Mouse (Mus musculus): ENCODE data around the gene Gdap1l1.

The Gdap1l1 gene

GRCm38 (mm10) chr2:163463998-163464397 lies 25.7 kb downstream of the Gdap1l1 start:
- DNase-seq (ENCODE audit: low read depth, low spot score), result no peak
- Histone ChIP-seq H3K36me3 (ENCODE audit: control insufficient read depth, insufficient read depth, low read length, poor library complexity, severe bottlenecking) (no peaks in the 10 kb centered on the region), H3K27me3 (ENCODE audit: control insufficient read depth, insufficient read depth, low read length, poor library complexity, severe bottlenecking) (no peaks in the 10 kb centered on the region)

- DNase-seq (ENCODE audit: low read depth, low spot score), result no peak
- H3K36me3 ChIP-seq (ENCODE audit: control insufficient read depth, insufficient read depth, low read length, poor library complexity, severe bottlenecking), result 0 out of 2 replicates have a peak, but pooled peaks cover 3% of the 10 kb centered on the region
- no peaks in the 10 kb centered on the region for H3K27me3 ChIP-seq (ENCODE audit: control insufficient read depth, insufficient read depth, low read length, poor library complexity, severe bottlenecking)
These were observed 26.3 kb downstream of the Gdap1l1 start for GRCm38 (mm10) chr2:163464562-163464961.

- Histone ChIP-seq H3K27me3 (ENCODE audit: control insufficient read depth, insufficient read depth, low read length, poor library complexity, severe bottlenecking) (no peaks in the 10 kb centered on the region), H3K36me3 (ENCODE audit: control insufficient read depth, insufficient read depth, low read length, poor library complexity, severe bottlenecking) (0 out of 2 replicates have a peak, but pooled peaks cover 3% of the 10 kb centered on the region)
- no peak for DNase-seq (ENCODE audit: low read depth, low spot score)
These were observed 28.5 kb downstream of the Gdap1l1 start for GRCm38 (mm10) chr2:163466771-163467170.

GRCm38 (mm10) chr2:163467585-163467984 lies 29.3 kb downstream of the Gdap1l1 start:
- H3K27me3 ChIP-seq (ENCODE audit: control insufficient read depth, insufficient read depth, low read length, poor library complexity, severe bottlenecking), result no peaks in the 10 kb centered on the region
- no peak for DNase-seq (ENCODE audit: low read depth, low spot score)
- 0 out of 2 replicates have a peak, but pooled peaks cover 3% of the 10 kb centered on the region for H3K36me3 ChIP-seq (ENCODE audit: control insufficient read depth, insufficient read depth, low read length, poor library complexity, severe bottlenecking)

GRCm38 (mm10) chr2:163468866-163469265 lies 30.6 kb downstream of the Gdap1l1 start:
- no peak for DNase-seq (ENCODE audit: low read depth, low spot score)
- Histone ChIP-seq H3K27me3 (ENCODE audit: control insufficient read depth, insufficient read depth, low read length, poor library complexity, severe bottlenecking) (no peaks in the 10 kb centered on the region), H3K36me3 (ENCODE audit: control insufficient read depth, insufficient read depth, low read length, poor library complexity, severe bottlenecking) (0 out of 2 replicates have a peak, but pooled peaks cover 3% of the 10 kb centered on the region)

GRCm38 (mm10) chr2:163469711-163470110 lies 31.4 kb downstream of the Gdap1l1 start:
- Histone ChIP-seq H3K36me3 (ENCODE audit: control insufficient read depth, insufficient read depth, low read length, poor library complexity, severe bottlenecking) (0 out of 2 replicates have a peak, but pooled peaks cover 3% of the 10 kb centered on the region), H3K27me3 (ENCODE audit: control insufficient read depth, insufficient read depth, low read length, poor library complexity, severe bottlenecking) (no peaks in the 10 kb centered on the region)
- DNase-seq (ENCODE audit: low read depth, low spot score), result no peak

- no peak for DNase-seq (ENCODE audit: low read depth, low spot score)
- Histone ChIP-seq H3K36me3 (ENCODE audit: control insufficient read depth, insufficient read depth, low read length, poor library complexity, severe bottlenecking) (0 out of 2 replicates have a peak, but pooled peaks cover 3% of the 10 kb centered on the region), H3K27me3 (ENCODE audit: control insufficient read depth, insufficient read depth, low read length, poor library complexity, severe bottlenecking) (no peaks in the 10 kb centered on the region)
These were observed 32.9 kb downstream of the Gdap1l1 start for GRCm38 (mm10) chr2:163471136-163471535.

GRCm38 (mm10) chr2:163471710-163472465 lies 33.6 kb downstream of the Gdap1l1 start:
- DNase-seq (ENCODE audit: low read depth, low spot score), result no peak
- H3K36me3 ChIP-seq (ENCODE audit: control insufficient read depth, insufficient read depth, low read length, poor library complexity, severe bottlenecking), result 0 out of 2 replicates have a peak, but pooled peaks cover 3% of the 10 kb centered on the region
- no peaks in the 10 kb centered on the region for H3K27me3 ChIP-seq (ENCODE audit: control insufficient read depth, insufficient read depth, low read length, poor library complexity, severe bottlenecking)

GRCm38 (mm10) chr2:163472466-163472851 lies 34.2 kb downstream of the Gdap1l1 start, which contains the start of gene Fitm2:
Gene Fitm2, minus strand, starts transcription at chr2:163472629.
- DNase-seq (ENCODE audit: low read depth, low spot score), result peak; percentile 99

GRCm38 (mm10) chr2:163480191-163480825 lies 42.0 kb downstream of the Gdap1l1 start:
- Histone ChIP-seq H3K27me3 (ENCODE audit: control insufficient read depth, insufficient read depth, low read length, poor library complexity, severe bottlenecking) (no peaks in the 10 kb centered on the region; the same call in 1 of the 2 replicates), H3K36me3 (ENCODE audit: control insufficient read depth, insufficient read depth, low read length, poor library complexity, severe bottlenecking) (no peaks in the 10 kb centered on the region)
- DNase-seq (ENCODE audit: low read depth, low spot score), result peak; percentile 22

More at GRCm38 (mm10) chr2:163472466-163472851, 34.2 kb downstream of the Gdap1l1 start, which contains the start of gene Fitm2:
- H3K36me3 ChIP-seq (ENCODE audit: control insufficient read depth, insufficient read depth, low read length, poor library complexity, severe bottlenecking), result 0 out of 2 replicates have a peak, but pooled peaks cover 3% of the 10 kb centered on the region
- H3K27me3 ChIP-seq (ENCODE audit: control insufficient read depth, insufficient read depth, low read length, poor library complexity, severe bottlenecking), result no peaks in the 10 kb centered on the region

- no peak for DNase-seq (ENCODE audit: low read depth, low spot score)
- Histone ChIP-seq H3K27me3 (ENCODE audit: control insufficient read depth, insufficient read depth, low read length, poor library complexity, severe bottlenecking) (no peaks in the 10 kb centered on the region; the same call in 1 of the 2 replicates), H3K36me3 (ENCODE audit: control insufficient read depth, insufficient read depth, low read length, poor library complexity, severe bottlenecking) (no peaks in the 10 kb centered on the region)
These were observed 43.3 kb downstream of the Gdap1l1 start for GRCm38 (mm10) chr2:163481539-163482029.

GRCm38 (mm10) chr2:163487360-163487759 lies 49.1 kb downstream of the Gdap1l1 start:
- Histone ChIP-seq H3K36me3 (ENCODE audit: control insufficient read depth, insufficient read depth, low read length, poor library complexity, severe bottlenecking) (no peaks in the 10 kb centered on the region), H3K27me3 (ENCODE audit: control insufficient read depth, insufficient read depth, low read length, poor library complexity, severe bottlenecking) (no peaks in the 10 kb centered on the region; the same call in 1 of the 2 replicates)
- DNase-seq (ENCODE audit: low read depth, low spot score), result no peak

- H3K27me3 ChIP-seq (ENCODE audit: control insufficient read depth, insufficient read depth, low read length, poor library complexity, severe bottlenecking), result no peaks in the 10 kb centered on the region
- no peak for DNase-seq (ENCODE audit: low read depth, low spot score)
- H3K36me3 ChIP-seq (ENCODE audit: control insufficient read depth, insufficient read depth, low read length, poor library complexity, severe bottlenecking), result no peaks in the 10 kb centered on the region
These were observed 51.5 kb downstream of the Gdap1l1 start for GRCm38 (mm10) chr2:163489725-163490291.

- H3K36me3 ChIP-seq (ENCODE audit: control insufficient read depth, insufficient read depth, low read length, poor library complexity, severe bottlenecking), result no peaks in the 10 kb centered on the region
- no peaks in the 10 kb centered on the region for H3K27me3 ChIP-seq (ENCODE audit: control insufficient read depth, insufficient read depth, low read length, poor library complexity, severe bottlenecking)
- DNase-seq (ENCODE audit: low read depth, low spot score), result no peak
These were observed 52.4 kb downstream of the Gdap1l1 start for GRCm38 (mm10) chr2:163490656-163491055.
